Mouse (Mus musculus): ENCODE data around the gene Gas1.

GRCm38 (mm10) chr13:60225276-60225675, 48.1 kb upstream of the Gas1 start:
- TF ChIP-seq GATA1 (IDR thresholded peaks at IDR 0.05; ENCODE audit: borderline replicate concordance, low read length): no peak
- no peak for TF ChIP-seq FLI1 (IDR thresholded peaks at IDR 0.05; ENCODE audit: low read length)

All from megakaryocyte, embryonic 14.5 days (primary cell).